Mouse (Mus musculus): ENCODE data around the gene Nmnat1.

The Nmnat1 gene

DNA sequence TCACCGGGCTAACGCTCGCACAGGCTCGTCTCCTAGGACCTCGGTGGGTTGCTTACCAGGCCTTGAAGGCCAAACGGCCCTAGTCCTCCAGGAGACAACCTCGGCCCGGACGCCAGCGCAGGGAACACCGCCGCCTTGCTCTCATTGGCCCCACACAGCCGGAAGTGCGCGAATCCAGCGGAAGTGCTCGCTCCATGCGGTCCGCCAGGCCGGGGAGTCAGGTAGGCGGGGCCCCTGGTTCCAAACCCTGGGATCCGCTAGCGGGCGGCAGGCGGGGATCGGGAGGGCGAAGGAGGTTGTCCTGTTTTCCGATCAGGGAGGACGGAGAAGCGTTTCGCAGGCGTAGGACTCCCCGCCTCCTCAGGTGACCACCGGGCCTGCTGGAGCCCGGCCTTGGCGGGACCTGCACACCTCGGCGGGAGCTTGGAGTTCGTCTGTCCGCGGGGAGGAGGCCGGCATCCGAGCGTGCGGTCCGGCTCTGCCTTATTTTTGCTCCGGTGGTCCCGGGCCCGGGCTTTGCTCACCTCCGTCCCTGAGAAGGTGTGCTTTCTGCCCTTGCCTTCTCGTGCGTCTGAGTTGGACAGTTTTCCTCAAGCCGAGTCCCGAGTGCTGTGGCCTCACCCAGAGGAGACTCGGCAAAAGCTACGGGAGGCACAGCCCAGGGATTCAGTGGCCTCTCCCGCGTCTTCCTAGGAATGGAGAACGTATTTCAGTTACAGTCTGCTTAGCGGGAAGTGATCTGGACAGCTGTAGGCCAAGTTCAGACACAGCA, at the start of gene Nmnat1, which contains the start of gene Lzic:
Gene Nmnat1, minus strand, starts transcription at position 150 of the 772 bp plus-strand sequence.
Gene Lzic, plus strand, starts transcription at position 177 of the 772 bp plus-strand sequence.
- DNase-seq (ENCODE audit: low read depth, low spot score) = peak; percentile 81

DNA sequence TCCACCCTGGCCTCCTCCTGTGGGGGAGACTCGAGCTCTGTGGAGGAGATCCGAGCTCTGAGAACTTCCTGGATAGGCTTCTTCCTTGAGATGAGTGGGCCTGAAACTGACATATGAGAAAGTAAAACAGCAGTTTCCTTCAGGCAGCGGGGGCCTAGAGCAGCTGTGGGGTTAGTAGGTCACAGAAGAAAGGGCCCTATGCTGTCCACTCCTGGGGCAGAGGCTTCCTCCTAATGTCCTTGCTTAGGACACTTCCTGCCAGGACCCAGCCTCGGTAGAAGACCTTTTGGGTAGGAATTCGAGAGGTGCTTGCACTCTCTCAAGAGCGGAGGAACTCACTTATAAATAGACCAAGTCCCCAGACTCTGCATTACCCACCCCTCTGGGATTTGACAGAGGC, 44.7 kb upstream of the Nmnat1 start:
- DNase-seq (ENCODE audit: low read depth, low spot score) = no peak

DNA sequence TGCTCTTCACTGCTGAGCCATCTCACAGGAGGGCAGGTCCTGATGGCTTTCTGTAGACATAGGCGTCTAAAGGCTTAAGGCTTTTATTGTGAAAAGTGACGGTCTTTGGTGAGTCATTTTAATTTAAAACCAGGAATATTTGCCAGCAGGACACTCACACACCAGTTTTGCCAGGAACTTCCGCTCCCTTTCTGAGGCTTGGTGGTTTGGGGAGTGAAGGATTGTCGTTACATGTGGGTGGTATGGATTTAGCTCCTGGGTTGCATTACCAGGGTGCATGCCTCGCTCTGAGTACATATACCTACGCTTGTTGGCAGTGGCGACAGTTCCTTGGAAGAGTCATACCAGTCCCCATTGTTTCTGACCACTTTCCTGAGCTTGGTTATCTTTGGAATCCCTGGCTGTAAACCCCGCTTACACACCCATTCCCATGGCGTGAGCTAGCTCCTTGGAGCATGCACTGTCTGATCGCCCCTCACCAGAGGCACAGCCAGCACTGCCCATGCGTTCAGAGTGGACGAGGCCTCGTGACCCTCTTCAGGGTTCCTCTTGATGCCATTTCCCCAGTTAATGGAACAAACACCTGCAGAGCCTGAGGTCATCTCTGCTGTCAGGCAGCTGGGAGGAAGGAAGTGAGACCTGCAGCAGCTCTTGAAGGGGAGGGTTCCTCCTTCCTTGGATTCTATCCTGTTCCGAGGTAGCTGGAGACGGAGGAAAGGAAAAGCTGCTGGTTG, 42.8 kb upstream of the Nmnat1 start:
- DNase-seq (ENCODE audit: low read depth, low spot score) = no peak

DNA sequence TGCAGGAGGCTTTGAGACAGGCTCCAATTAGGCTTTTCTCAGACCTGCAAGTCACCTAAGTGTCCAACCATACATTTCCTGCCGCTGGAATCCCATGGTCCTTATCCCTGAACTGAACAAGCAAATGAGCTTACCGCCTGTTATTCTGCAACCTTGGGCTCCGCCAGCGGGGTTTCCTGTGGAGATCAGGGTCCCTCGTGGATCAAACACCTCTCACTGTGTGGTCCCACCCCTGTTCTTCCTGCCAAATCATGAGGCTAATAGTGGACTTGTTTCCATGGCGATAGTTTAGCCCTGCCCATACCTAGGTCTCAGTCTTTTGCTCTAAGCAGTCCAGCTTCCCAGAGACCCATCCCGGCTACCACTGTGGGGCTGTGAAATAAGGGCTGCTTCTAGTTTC, 41.3 kb upstream of the Nmnat1 start:
- no peak for DNase-seq (ENCODE audit: low read depth, low spot score)

DNA sequence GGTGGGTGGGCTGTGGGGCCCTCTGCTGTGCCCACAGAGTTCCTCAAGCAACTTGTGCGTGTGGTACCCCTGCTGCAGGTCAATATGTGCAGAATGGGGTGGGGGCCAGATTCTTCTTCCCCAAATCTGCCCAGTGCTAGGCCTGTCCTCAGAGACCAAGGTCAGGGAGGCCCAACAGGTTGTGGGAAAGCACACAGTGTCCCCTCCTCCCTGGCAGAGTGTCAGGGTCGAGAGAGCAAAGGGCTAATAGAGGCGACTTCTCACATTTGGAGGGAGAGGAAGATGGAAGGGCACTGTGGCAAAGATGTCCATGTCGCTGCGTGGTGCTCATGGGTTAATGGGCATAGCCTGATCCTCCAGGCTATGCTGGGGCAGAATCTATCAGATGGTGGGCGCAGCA, 40.8 kb upstream of the Nmnat1 start:
- no peak for DNase-seq (ENCODE audit: low read depth, low spot score)

DNA sequence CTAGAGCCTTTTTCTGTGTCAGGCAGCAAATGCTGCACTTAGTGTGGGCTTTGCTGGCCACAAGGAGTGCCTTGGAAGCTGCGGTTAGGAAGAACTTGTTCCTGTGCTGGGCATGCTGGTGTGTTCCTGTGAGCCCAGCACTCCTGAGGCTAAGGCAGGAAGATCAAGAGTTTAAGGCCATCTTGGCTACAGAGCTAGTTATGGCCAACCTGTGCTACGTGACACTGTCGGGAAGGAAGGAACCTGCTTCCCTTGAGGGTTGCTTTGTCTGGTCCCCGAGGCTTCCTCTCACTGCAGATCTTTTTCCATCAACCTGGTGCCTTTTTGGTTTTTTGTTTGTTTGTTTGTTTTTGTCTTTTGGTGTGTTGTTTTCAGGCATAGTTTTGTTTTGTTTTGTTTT, 40.2 kb upstream of the Nmnat1 start:
- DNase-seq (ENCODE audit: low read depth, low spot score) = no peak

DNA sequence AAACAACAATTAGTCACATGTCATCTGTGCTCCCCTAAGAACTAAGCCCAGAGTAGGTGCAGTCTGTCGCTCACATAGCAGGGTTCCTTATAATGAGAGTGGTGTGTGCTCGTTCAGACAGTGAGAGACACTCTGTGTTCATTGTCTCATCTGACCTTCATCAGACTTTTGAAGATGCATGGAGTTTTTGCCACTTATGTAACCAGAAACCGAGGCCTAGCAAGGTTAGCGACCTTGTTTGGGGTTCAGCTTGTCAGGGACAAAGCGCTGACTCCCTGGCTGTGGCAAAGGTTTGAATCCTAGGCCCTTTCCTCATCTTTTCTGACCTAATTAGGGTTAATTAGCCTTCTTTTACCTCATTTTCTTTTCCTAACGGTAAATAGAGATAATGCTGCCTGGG, 39.0 kb upstream of the Nmnat1 start:
- DNase-seq (ENCODE audit: low read depth, low spot score) = no peak

DNA sequence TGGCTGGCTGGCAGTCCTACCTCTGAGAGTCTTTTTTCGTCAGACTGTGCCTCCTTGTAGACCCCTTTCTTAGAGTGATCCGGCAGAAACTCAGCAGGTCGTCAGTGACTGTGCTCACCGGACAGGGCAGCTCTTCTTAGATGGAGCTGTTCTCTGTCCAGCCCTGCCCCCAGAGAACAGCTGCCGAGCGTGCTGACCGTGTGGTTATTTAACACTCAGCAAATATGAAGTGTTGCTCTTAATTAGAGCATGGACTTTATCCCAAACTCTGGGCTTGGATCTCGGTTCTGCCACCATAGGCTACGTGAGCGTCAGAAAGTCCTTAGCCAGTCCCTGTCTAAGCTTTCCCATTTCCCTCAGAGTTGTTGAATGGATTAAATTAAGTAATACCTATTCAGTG, 36.3 kb upstream of the Nmnat1 start:
- DNase-seq (ENCODE audit: low read depth, low spot score) = no peak

DNA sequence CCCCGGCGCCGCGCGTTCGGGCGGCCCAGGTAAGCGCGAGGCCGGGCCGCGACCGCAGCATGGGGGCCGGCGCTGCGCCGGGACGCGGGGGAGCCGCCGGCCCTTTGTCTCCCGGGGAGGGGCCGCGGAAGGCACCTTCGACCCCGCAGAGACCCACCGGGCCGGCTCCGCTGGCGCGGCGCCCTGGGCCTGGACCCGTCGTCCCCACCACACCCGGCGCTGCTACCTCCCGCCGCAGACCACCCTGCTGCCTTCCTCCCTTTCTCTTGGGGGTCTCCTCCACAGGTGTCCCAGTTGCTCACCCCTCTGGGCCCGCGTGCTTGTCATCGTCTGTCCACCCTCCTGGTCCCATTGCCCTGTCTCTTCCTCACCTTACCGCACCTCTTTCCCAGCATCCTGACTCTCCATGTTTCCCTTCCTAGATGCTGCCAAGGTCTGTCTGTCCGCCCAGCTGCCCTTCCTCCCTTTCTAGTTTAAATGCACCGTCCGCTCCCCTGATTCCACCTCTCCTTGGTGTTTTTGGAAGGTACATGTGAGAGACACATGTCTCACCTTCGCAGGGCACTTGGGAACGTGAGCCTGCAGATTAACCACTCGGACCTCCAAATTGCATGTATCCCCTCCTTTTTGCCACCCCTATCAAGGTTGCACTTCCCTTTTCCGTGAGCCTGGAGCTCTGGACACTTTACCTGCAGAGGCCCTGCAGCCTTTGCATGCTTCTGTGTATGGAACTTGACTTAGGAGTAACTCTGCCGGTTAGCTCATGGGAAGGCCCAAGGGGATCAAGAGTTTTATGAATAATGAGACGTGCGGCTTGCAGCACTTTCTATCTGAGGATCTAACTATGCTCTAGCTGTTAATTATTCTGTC, 33.6 kb upstream of the Nmnat1 start:
- DNase-seq (ENCODE audit: low read depth, low spot score) = no peak

DNA sequence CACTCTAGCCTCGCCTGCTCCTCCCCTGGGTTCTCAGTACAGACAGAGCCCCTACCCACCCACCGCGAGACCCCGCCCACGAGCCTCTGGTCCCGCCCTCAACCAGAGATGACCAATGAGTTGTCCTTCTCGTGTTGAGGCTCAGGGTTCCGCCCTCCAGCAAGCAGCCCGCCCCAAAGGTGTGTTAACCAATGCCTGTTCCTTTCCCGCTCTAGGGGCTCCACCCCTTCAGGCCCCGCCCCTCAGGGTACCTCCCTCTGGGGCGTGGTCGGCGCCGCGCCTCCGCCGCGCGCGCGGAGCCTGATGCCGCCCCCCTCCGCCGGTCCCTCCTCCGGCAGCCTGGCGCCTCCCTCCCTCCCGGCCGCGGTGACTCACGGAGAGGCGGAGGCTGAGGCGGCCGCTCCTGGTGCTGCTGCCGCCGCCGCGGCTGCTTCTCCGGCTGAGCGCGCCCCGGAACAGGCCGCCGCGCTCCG, 32.9 kb upstream of the Nmnat1 start, which contains the start of gene Ctnnbip1:
Gene Ctnnbip1, plus strand, starts transcription at position 369 of the 473 bp plus-strand sequence.
- peak; percentile 83 for DNase-seq (ENCODE audit: low read depth, low spot score)

DNA sequence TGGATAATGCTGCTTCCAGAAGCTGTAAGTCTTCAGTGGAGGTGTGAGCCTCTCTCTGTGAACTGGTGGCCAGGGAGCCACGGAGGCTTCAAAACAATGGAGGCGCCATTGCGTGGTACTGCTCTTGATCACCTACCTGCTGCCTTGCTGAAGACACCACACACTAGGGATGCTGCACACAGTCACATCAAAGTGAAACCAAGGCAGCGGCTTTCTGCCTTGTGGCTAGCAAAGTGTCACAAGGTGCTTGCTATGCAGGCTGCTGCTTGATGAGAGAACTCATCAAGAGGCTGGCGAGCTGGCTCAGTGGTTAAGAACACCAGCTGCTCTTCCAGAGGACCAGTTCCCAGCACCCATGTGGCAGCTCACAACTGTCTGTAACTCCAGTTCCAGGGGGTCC, 30.7 kb upstream of the Nmnat1 start:
- DNase-seq (ENCODE audit: low read depth, low spot score) = no peak

DNA sequence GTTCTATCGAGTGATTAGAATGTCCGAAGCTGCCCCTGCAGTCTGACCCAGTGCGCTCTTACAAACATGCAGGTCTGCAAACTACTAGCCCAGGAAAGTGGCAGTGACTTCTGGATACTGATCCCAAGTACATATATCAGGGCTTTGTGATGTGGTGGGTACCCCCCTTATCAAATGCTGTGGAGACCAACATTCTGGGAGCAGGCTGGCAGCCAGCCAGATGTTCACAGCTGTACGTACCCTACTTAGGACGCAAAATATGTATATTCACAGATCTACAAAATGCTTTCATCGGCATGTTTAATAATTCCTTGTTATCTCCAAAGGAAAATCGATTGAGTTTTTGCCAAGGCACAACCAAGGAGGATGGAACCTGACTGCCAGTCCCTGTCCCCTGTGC, 27.1 kb upstream of the Nmnat1 start:
- DNase-seq (ENCODE audit: low read depth, low spot score) = no peak

DNA sequence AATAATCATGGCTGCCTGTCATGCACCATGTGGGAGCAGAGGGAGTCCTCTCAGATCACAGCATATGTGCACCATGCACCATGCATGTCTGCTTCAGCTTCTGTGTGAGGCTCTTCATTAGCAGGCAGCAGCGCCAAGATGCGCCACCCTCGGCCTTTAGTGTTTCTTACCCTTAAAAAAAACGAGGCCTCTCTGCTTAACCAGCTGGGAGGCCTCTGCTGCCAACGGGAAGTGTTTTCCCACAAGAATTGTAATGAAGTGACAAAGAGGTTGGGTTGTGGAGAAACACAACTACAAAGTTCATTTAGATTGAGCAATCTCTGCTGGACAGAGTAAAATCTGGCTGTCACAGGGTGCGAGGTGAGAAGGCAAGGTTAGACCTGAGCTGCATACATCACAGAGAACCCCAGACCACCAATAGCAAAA, 26.2 kb upstream of the Nmnat1 start:
- no peak for DNase-seq (ENCODE audit: low read depth, low spot score)

DNA sequence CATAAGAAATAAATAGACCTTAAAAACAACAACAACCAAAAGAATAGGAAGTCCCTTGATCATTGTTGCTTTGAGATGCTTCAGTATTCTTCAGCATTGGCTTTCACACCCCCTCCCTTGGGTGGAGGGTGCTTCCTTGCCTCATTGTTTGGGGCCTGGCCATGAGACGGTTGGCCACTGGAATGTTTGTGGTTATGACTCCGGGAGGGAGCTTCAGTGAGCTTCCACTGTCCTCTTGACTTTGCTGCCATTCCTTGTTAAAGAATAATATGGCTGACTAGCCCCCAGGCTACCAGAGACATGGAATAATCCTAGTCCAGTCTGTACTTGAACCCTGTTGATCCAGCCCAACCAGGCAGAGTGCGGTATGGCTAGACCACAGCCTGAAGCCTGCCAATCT, 21.9 kb upstream of the Nmnat1 start:
- no peak for DNase-seq (ENCODE audit: low read depth, low spot score)

DNA sequence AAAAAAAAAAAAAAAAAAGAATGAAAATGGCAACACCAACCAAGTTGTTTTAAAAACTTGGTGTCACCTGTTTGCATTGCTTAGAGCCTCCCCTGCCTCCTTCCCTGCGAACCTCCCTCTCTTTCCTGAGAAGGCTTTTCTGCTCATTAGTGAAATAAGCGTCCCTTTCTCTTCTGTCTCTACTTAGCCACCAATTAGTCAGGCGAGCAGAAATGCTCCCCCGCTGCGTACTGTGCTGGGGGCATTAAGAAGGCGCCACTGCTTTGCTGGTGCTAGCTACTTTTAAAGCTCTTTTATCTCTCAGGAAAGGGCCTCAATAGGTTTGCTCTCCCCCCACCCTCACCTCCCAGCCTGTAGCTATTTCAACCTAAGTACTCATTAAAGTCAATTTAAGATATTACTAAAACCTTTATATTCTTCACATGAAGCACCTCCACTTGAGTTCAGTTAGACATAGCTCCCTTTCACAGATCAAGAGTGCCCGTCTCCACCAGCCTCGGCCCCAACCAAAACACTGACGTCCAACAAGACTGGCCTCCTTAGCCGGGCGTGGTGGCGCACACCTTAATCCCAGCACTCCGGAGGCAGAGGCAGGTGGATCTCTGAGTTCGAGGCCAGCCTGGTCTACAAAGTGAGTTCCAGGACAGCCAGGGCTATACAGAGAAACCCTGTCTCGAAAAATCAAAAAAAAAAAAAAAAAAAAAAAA, 20.4 kb upstream of the Nmnat1 start:
- no peak for DNase-seq (ENCODE audit: low read depth, low spot score)

DNA sequence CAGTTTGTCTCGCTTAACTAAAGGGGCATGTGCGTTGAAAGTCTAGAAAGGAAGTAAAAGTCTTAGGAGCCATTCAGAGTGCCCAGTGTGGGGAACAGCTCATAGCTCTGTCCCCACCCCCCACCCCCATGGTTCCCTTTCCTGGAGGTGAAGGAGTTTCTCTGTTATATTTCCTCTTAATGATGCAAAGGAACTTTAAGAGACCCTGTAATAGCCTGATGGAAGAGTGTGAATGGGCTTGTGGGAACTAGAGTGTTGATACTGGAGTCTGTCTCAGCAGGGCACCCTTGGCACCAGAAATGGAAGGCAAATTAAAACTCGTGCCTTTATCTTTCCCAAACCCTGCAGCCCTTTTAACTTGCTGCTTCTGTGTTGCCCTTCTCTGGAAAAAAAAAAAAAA, 19.9 kb upstream of the Nmnat1 start:
- DNase-seq (ENCODE audit: low read depth, low spot score) = no peak

DNA sequence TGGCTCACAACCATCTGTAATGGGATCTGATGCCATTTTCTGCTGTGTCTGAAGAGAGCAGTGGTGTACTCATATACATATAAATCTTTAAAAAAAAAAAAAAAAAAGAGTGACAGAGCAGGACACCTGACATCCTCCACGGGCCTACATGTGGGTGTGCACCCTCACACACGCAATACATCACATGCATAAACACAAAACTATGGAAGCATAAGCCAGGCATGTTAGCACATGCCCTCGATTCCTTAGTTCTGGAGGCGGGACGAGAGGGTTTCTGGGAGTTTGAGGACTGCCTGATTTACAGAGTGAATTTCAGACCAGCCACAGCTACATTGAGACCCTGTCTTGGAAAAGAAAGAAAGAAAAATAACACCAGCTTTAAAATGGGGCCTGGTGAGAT, 19.4 kb upstream of the Nmnat1 start:
- no peak for DNase-seq (ENCODE audit: low read depth, low spot score)

DNA sequence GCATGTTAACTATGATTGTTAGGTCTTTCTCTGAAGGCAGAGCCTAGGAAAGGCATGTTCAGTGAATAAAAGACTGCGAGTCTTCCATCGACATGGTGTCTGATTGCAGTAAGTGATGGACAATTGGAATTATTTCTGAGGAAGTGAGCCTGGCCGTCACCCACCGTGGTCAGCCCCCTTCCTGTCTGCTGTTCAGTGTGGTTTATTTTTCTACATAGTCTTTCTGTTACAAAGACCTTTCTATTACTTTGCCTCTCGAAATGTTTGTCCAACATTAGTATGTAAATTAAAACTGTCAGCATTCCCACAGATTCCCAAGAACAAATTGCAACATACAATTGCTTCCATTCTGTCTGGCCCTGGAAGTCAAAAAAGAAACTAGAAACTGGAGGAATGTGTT, 14.8 kb upstream of the Nmnat1 start:
- no peak for DNase-seq (ENCODE audit: low read depth, low spot score)

DNA sequence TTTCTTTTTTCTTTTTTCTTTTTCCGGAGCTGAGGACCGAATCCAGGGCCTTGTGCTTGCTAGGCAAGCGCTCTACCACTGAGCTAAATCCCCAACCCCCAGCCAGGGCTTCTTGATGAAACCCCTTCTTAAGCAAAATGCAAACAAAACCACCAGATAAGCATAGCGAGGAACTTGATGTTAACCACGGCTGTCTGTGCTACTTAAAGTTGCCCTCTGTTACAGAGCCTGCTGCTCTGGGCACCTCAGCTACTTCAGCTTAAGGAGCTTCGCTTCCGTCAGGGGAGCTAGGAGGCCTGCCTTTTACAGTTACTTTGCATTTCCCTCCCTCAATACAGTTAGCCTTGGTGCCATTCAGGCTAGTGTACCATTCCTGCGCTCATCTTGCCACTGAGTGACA, 13.9 kb upstream of the Nmnat1 start:
- no peak for DNase-seq (ENCODE audit: low read depth, low spot score)

DNA sequence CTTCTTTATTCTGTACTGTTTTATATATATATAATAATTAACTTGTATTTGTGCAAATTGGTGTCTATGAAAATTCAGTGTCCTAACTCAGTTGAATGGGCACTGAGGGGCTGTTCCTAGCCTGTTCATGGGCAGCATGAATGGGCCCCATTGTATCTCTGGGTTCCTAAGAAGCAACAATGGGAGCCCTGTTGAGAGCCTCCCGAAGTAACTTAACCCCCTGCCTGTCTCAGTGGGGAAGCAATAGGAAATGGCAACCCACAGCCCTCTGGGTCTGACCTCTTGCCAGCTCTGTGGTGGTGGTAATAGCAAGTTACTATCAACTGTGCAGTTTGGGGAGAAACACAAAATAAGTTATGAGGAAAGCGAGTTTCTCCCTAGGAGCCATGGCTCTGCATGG, 11.6 kb upstream of the Nmnat1 start:
- DNase-seq (ENCODE audit: low read depth, low spot score) = no peak

DNA sequence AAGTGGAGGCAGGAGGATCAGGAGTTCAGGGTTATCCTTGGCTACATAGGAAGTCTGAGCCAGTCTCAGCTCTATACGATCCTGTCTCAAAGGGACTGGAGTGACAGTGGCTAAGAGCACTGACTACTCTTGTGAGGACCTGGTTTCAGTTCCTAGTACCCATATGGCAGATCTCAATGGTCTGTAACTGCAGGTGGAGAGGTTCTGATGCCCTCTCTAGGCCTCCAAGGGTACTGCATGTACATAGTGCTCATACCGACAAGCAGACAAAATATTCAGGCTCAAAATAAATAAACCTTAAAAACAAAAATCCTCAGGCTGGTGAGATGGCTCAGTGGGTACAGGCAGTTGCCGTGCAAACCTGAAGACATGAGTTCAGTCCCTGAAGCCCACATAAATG, 6.1 kb upstream of the Nmnat1 start:
- no peak for DNase-seq (ENCODE audit: low read depth, low spot score)
